Mouse (Mus musculus) thymus, adult 2 months (tissue): ENCODE measurements at regions not wholly inside any gene's neighbourhood (a gene's known extent, or its start where the extent isn't known, plus 50 kb on each side); places are given as distances from the start of the nearest gene placed in this dataset.

ENCODE experiments used
- DNase-seq: peaks from one replicate; pipeline ENCODE4 v3.0.0; 2021
- H3K27ac ChIP-seq: fragments of 200-500 bp; 2 replicates; pipeline ENCODE4 v1.5.1; 2012; ENCODE audit warnings: low read length, control low read depth; ENCODE audit not compliant: control insufficient read depth, insufficient read depth
- H3K27me3 ChIP-seq: fragments of 200-500 bp; 2 replicates; pipeline ENCODE4 v1.6.1; 2012; ENCODE audit warnings: mild to moderate bottlenecking, low read length, moderate library complexity, mixed read lengths; ENCODE audit not compliant: control insufficient read depth, insufficient read depth
- H3K36me3 ChIP-seq: fragments of 200-500 bp; 2 replicates; pipeline ENCODE4 v1.6.1; 2012; ENCODE audit warnings: mild to moderate bottlenecking, low read length, moderate library complexity; ENCODE audit not compliant: control insufficient read depth, insufficient read depth
- H3K4me1 ChIP-seq: fragments of 200-500 bp; replicated peaks from 2 replicates; pipeline ENCODE4 v1.6.1; 2012; ENCODE audit warnings: low read length; ENCODE audit not compliant: control insufficient read depth, insufficient read depth
- H3K4me3 ChIP-seq: fragments of 200-500 bp; 2 replicates; pipeline ENCODE4 v1.5.1; 2012; ENCODE audit warnings: mild to moderate bottlenecking, low read length, control low read depth, moderate library complexity; ENCODE audit not compliant: control insufficient read depth, insufficient read depth
- CTCF ChIP-seq: fragments of 200-500 bp; IDR thresholded peaks from 2 replicates; pipeline ENCODE4 v1.5.1; 2012; ENCODE audit warnings: mild to moderate bottlenecking, control low read depth, low read length, moderate library complexity, borderline replicate concordance; ENCODE audit not compliant: control insufficient read depth, poor library complexity, insufficient read depth; ENCODE audit errors: extremely low read depth
- POLR2A ChIP-seq: fragments of 200-500 bp; IDR thresholded peaks from 2 replicates; pipeline ENCODE4 v1.6.1; 2012; ENCODE audit warnings: mild to moderate bottlenecking, low read length, control low read depth, moderate library complexity; ENCODE audit not compliant: control insufficient read depth, poor library complexity, insufficient read depth; ENCODE audit errors: extremely low read depth
- WGBS: fragments of 180-500 bp; shearing (Covaris S2); methylation state at CpG from one replicate; pipeline ENCODE4 v1.1.7; 2018; 5-methylcytosine and 5-hydroxymethylcytosine counted together

GRCm38 (mm10) chr8:126696346-126697010, 102.7 kb upstream of the Irf2bp2 start:
- Histone ChIP-seq H3K4me3 (no peak overlapping the region), H3K27ac (no peak overlapping the region), H3K27me3 (no peaks in the 10 kb centered on the region), H3K36me3 (no peaks in the 10 kb centered on the region), H3K4me1 (peaks cover 22% of the 10 kb centered on the region)
- TF ChIP-seq POLR2A = no peak
- TF ChIP-seq CTCF = no peak
- WGBS = 86% methylated on average over 7 of the region's 7 CpGs
- DNase-seq = no peak

DNA sequence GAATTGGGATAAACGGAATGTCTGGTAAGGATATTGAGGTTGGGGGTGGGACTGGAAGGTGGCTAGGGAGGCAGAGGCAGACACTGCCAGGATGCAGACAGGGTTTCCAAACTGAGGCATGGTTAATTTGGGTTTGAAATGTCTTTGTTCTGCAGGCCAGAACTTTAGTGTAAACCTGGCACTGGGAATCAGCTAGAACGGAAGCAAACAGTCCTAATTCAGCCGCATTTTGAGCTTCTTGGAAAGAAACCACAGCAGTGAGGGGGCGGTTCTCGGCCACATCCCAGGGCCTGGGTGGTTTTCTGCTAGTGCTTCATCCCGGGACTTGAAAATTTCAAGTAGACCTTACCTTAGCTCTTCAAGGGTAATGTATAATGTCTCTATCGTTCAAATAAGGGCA, 100.6 kb upstream of the Irf2bp2 start:
- TF ChIP-seq CTCF (no peak), POLR2A (no peak)
- no peak for DNase-seq

GRCm38 (mm10) chr8:126693642-126694041, 99.9 kb upstream of the Irf2bp2 start:
- Histone ChIP-seq H3K36me3 (no peaks in the 10 kb centered on the region), H3K27ac (no peak overlapping the region), H3K27me3 (no peaks in the 10 kb centered on the region), H3K4me1 (peaks cover 13% of the 10 kb centered on the region), H3K4me3 (no peak overlapping the region)
- TF ChIP-seq CTCF (no peak), POLR2A (no peak)
- 49% methylated on average over 1 of the region's 1 CpGs for WGBS
- DNase-seq = no peak

More for the DNA sequence above, 100.6 kb upstream of the Irf2bp2 start:
- Histone ChIP-seq H3K27ac (no peak overlapping the region), H3K27me3 (no peaks in the 10 kb centered on the region), H3K4me3 (no peak overlapping the region), H3K4me1 (peaks cover 18% of the 10 kb centered on the region), H3K36me3 (no peaks in the 10 kb centered on the region)
- WGBS = 86% methylated on average over 7 of the region's 7 CpGs

GRCm38 (mm10) chr8:126692711-126693110, 98.9 kb upstream of the Irf2bp2 start:
- Histone ChIP-seq H3K4me3 (no peak overlapping the region), H3K4me1 (peaks cover 11% of the 10 kb centered on the region; the same call in 1 of the 2 replicates), H3K27me3 (no peaks in the 10 kb centered on the region), H3K27ac (no peak overlapping the region), H3K36me3 (no peaks in the 10 kb centered on the region)
- 97% methylated on average over 3 of the region's 3 CpGs for WGBS
- TF ChIP-seq CTCF (no peak), POLR2A (no peak)
- DNase-seq = no peak

DNA sequence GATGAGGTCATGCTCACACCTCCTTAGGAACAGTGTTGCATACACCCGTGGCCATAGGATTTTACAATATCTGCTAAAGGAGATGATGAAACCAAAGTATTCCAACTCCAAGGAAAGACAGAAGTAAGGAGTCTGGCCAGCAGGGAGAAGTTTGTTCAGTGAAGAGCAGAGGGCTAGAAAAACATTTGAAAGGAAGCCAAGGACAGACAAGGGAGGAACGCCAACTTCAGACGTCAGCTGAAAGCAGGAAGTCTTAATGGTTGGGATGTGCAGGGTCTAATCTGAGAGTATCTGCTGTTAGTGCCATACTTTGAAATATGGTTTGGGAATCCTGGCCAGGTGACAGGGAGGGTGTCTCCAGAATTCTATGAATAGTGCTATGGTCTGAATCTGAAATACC, 98.5 kb upstream of the Irf2bp2 start:
- Histone ChIP-seq H3K4me1 (peaks cover 11% of the 10 kb centered on the region; the same call in 1 of the 2 replicates), H3K4me3 (no peak overlapping the region), H3K27me3 (no peaks in the 10 kb centered on the region), H3K36me3 (no peaks in the 10 kb centered on the region), H3K27ac (no peak overlapping the region)
- WGBS = 78% methylated on average over 3 of the region's 3 CpGs
- no peak for TF ChIP-seq POLR2A
- TF ChIP-seq CTCF = no peak
- DNase-seq = no peak

- WGBS = 79% methylated on average over 5 of the region's 5 CpGs
- H3K27me3 ChIP-seq = no peaks in the 10 kb centered on the region
- H3K4me3 ChIP-seq = no peak overlapping the region
- H3K27ac ChIP-seq = no peak overlapping the region
- DNase-seq = no peak
- H3K36me3 ChIP-seq = no peaks in the 10 kb centered on the region
- TF ChIP-seq POLR2A (no peak), CTCF (no peak)
- H3K4me1 ChIP-seq = peaks cover 5% of the 10 kb centered on the region
Measured at GRCm38 (mm10) chr8:126688450-126688849, 94.7 kb upstream of the Irf2bp2 start.
